8 mouse cellular contexts compared by ENCODE assay signal in genomic region chr19:10714682-10715475, GRCm38 (mm10). TPM values are rescaled to one million over a fixed set of nuclear protein-coding genes. Genes with fewer than 3 reads are reported as not detected.
A peak's percentile ranks its signal among the peaks of the same experiment; 100 is the strongest.
DNase-seq lines count a peak whose midpoint lies in the region; ATAC-seq lines count a peak whose summit lies in the region.

No protein-coding gene starts in this region.

- WGBS in liver, embryonic 16.5 days (ENCODE audit: insufficient replicate concordance), result 38% methylated on average over 4 of the region's 4 CpGs

- peak; percentile 64 for DNase-seq in A20 (ENCODE audit: low read depth, low spot score)
- DNase-seq in Muller cell, postnatal 12 days (ENCODE audit: inconsistent ontology term), result peak; percentile 72
- peak; percentile 90 to 95 for DNase-seq in cerebellum, postnatal 25 days
- peak; percentile 51 to 79 for DNase-seq in frontal cortex, postnatal 25 days (ENCODE audit: low spot score in 2 of 2)
- DNase-seq in kidney, postnatal 14 days, result peak; percentile 67
- DNase-seq in thymus, postnatal 14 days, result peak; percentile 89

- peaks cover 18% of the 10 kb centered on the region for H3K36me3 ChIP-seq in liver, embryonic 16.5 days (ENCODE audit: control insufficient read depth, insufficient read depth)

- H3K9me3 ChIP-seq in liver, embryonic 16.5 days (replicated peaks; ENCODE audit: control insufficient read depth, low read length), result no peaks in the 10 kb centered on the region

- H3K9ac ChIP-seq in liver, embryonic 16.5 days (ENCODE audit: low read depth, low read length), result no peak overlapping the region

- H3K27ac ChIP-seq in liver, embryonic 16.5 days (ENCODE audit: low read length), result no peak overlapping the region

- no peak overlapping the region for H3K4me3 ChIP-seq in liver, embryonic 16.5 days (ENCODE audit: low read depth, low read length)

- H3K4me2 ChIP-seq in liver, embryonic 16.5 days (ENCODE audit: low read depth, low read length), result no peak overlapping the region

- H3K27me3 ChIP-seq in liver, embryonic 16.5 days (ENCODE audit: control insufficient read depth, insufficient read depth, low read depth, low read length), result no peaks in the 10 kb centered on the region

- H3K4me1 ChIP-seq in liver, embryonic 16.5 days (ENCODE audit: control insufficient read depth, low read depth, low read length), result peaks cover under 1% of the 10 kb centered on the region; the same call in 1 of the 2 replicates

- peak; percentile 20; the same call in 1 of the 2 replicates for ATAC-seq in liver, embryonic 16.5 days (ENCODE audit: low read depth)
- ATAC-seq in neutrophil, adult 5-6 weeks (ENCODE audit: extremely low read depth, insufficient number of reproducible peaks, low FRiP score, poor library complexity, severe bottlenecking), result peak; percentile 56

RNA-seq across cellular contexts. Expression of gene Cd5, which starts 23.9 kb away (rescaled TPM):
- not detected in 2 replicates for polyA plus RNA-seq in liver, embryonic 16.5 days (2015; fragmentation: Nextera tagmentation; extraction: Ambion mirVana)
- total RNA-seq in neutrophil, adult 5-6 weeks (2017), result 16.7 and 18.7 TPM in 2 replicates

RNA-seq across cellular contexts. Expression of gene Vps37c, which starts 26.3 kb away (rescaled TPM):
- 11.7 and 12.1 TPM in 2 replicates for polyA plus RNA-seq in liver, embryonic 16.5 days (2015; fragmentation: Nextera tagmentation; extraction: Ambion mirVana)
- total RNA-seq in neutrophil, adult 5-6 weeks (2017), result 21.0 and 25.6 TPM in 2 replicates

RNA-seq across cellular contexts. Expression of gene Pga5, which starts 37.0 kb away (rescaled TPM):
- polyA plus RNA-seq in liver, embryonic 16.5 days (2015; fragmentation: Nextera tagmentation; extraction: Ambion mirVana), result 0.06 TPM in 1 of 2 replicates, not detected in the other
- not detected in 2 replicates for total RNA-seq in neutrophil, adult 5-6 weeks (2017)
